Mouse (Mus musculus) heart, postnatal 25 days (tissue): ENCODE results near the gene Sox5. TPM values are rescaled to one million over a fixed set of nuclear protein-coding genes. Genes with fewer than 3 reads are reported as not detected.

Experiments
- DNase-seq: peaks from one replicate; pipeline ENCODE4 v3.0.0; 2022; ENCODE audit warnings: low spot score
- intact Hi-C: fragments of 180-260 bp; cut with DNase I; formaldehyde crosslinking; loops from one replicate; pipeline ENCODE4 v1.15.1; 2025
- total RNA-seq, 2 experiments: library from RNA; stranded (reverse); gene quantifications; 2 replicates each; pipeline ENCODE4 v1.2.3; 2021

Sox5 gene
- total RNA-seq, 2 experiments from 2014 or later, result 2.8 to 2.9 TPM

GRCm38 (mm10) chr6:143859535-143859934 is 922.2 kb downstream of the Sox5 start:
- intact Hi-C loops, result no loop called here

GRCm38 (mm10) chr6:143858551-143858950 is 923.2 kb downstream of the Sox5 start:
- DNase-seq, result no peak
- intact Hi-C loops, result no loop called here

More at GRCm38 (mm10) chr6:143859535-143859934, 922.2 kb downstream of the Sox5 start:
- DNase-seq, result no peak

GRCm38 (mm10) chr6:143857376-143857775 is 924.4 kb downstream of the Sox5 start:
- intact Hi-C loops, result no loop called here

GRCm38 (mm10) chr6:143855421-143855820 is 926.4 kb downstream of the Sox5 start:
- DNase-seq, result no peak
- intact Hi-C loops, result no loop called here

More at GRCm38 (mm10) chr6:143857376-143857775, 924.4 kb downstream of the Sox5 start:
- no peak for DNase-seq

GRCm38 (mm10) chr6:143854031-143854430 is 927.7 kb downstream of the Sox5 start:
- no peak for DNase-seq
- intact Hi-C loops, result no loop called here

- intact Hi-C loops, result no loop called here
- no peak for DNase-seq
Observed at GRCm38 (mm10) chr6:143845761-143846160, 936.0 kb downstream of the Sox5 start.

GRCm38 (mm10) chr6:143844701-143844970 is 937.1 kb downstream of the Sox5 start:
- no peak for DNase-seq
- intact Hi-C loops, result no loop called here

GRCm38 (mm10) chr6:143843933-143844700 is 937.7 kb downstream of the Sox5 start:
- no peak for DNase-seq
- intact Hi-C loops, result no loop called here

- no peak for DNase-seq
- intact Hi-C loops, result no loop called here
Observed at GRCm38 (mm10) chr6:143841954-143842353, 939.8 kb downstream of the Sox5 start.

GRCm38 (mm10) chr6:143841109-143841638 is 940.6 kb downstream of the Sox5 start:
- DNase-seq, result no peak
- intact Hi-C loops, result no loop called here

- no peak for DNase-seq
- intact Hi-C loops, result no loop called here
Observed at GRCm38 (mm10) chr6:143838384-143839076, 943.2 kb downstream of the Sox5 start.

GRCm38 (mm10) chr6:143835331-143835730 is 946.4 kb downstream of the Sox5 start:
- no peak for DNase-seq
- intact Hi-C loops, result no loop called here

- intact Hi-C loops, result no loop called here
- DNase-seq, result no peak
Observed at GRCm38 (mm10) chr6:143833986-143834385, 947.8 kb downstream of the Sox5 start.

GRCm38 (mm10) chr6:143833182-143833558 is 948.6 kb downstream of the Sox5 start:
- intact Hi-C loops, result no loop called here

GRCm38 (mm10) chr6:143832483-143833181 is 949.1 kb downstream of the Sox5 start:
- intact Hi-C loops, result no loop called here
- no peak for DNase-seq

More at GRCm38 (mm10) chr6:143833182-143833558, 948.6 kb downstream of the Sox5 start:
- DNase-seq, result no peak

- DNase-seq, result no peak
- intact Hi-C loops, result no loop called here
Observed at GRCm38 (mm10) chr6:143831246-143831645, 950.5 kb downstream of the Sox5 start.

GRCm38 (mm10) chr6:143830131-143830530 is 951.6 kb downstream of the Sox5 start:
- no peak for DNase-seq
- intact Hi-C loops, result no loop called here

GRCm38 (mm10) chr6:143826786-143827185 is 955.0 kb downstream of the Sox5 start:
- intact Hi-C loops, result no loop called here
- DNase-seq, result no peak

- intact Hi-C loops, result no loop called here
- no peak for DNase-seq
Observed at GRCm38 (mm10) chr6:143825966-143826365, 955.8 kb downstream of the Sox5 start.

GRCm38 (mm10) chr6:143825086-143825485 is 956.7 kb downstream of the Sox5 start:
- intact Hi-C loops, result no loop called here
- DNase-seq, result no peak

- intact Hi-C loops, result no loop called here
- no peak for DNase-seq
Observed at GRCm38 (mm10) chr6:143788446-143788845, 993.3 kb downstream of the Sox5 start.
